8 mouse cellular contexts compared by ENCODE assay signal in the genomic region with DNA sequence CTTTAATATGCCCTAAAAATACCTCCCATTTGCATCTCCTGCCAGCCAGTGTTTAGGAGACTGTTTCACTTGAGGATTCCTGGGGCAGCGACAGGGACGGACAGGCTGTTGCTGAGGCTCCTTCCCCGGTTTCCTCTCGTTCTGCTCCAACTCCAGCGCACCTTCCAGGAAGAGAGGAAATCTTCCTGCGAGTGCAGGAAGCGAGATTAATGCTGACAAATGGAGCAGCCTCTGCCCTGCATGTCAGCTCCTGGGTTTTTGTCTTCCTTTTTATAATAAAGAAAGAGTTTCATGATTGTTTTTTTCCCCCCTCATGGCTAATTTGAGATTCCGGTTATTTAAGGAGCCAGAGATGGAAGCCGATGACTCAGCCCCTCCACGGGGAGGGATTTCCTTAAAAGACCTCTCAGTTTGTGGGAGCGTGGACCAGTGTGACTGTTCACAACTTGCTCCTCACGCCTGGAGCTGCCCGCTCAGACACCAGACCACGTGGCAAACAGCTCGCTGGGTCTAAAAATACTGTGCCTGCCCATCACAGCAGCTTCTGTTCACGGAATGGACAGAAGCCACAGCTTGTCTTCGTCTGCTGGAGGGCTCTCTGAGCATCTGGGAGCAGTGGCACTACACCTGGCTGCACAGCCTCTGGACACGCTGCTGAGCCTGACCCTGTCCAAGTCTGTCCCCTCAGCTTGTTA. TPM values are rescaled to one million over a fixed set of nuclear protein-coding genes. Genes with fewer than 3 reads are reported as not detected.
A peak's percentile ranks its signal among the peaks of the same experiment; 100 is the strongest.
DNase-seq lines count a peak whose midpoint lies in the region; ATAC-seq and TF ChIP-seq lines count a peak whose summit lies in the region.

No protein-coding gene starts in this region.

- WGBS in liver, adult 2 months = 67% methylated on average over 18 of the region's 18 CpGs
- 58% methylated on average over 18 of the region's 18 CpGs for WGBS in embryonic facial prominence, embryonic 12.5 days
- 28% methylated on average over 18 of the region's 18 CpGs for WGBS in heart, embryonic 12.5 days
- WGBS in kidney, embryonic 16.5 days = 31% methylated on average over 18 of the region's 18 CpGs
- WGBS in limb, embryonic 15.5 days = 43% methylated on average over 18 of the region's 18 CpGs
- WGBS in stomach, embryonic 16.5 days = 39% methylated on average over 18 of the region's 18 CpGs

- H3K9ac ChIP-seq in liver, adult 2 months (ENCODE audit: low read depth, low read length) = no peak overlapping the region
- H3K9ac ChIP-seq in embryonic facial prominence, embryonic 12.5 days = no peak overlapping the region
- H3K9ac ChIP-seq in heart, embryonic 12.5 days = no peak overlapping the region
- H3K9ac ChIP-seq in kidney, embryonic 16.5 days (replicated peaks; ENCODE audit: low read length) = peak overlapping the region; percentile 37; the same call in 1 of the 2 replicates
- no peak overlapping the region for H3K9ac ChIP-seq in limb, embryonic 15.5 days
- H3K9ac ChIP-seq in stomach, embryonic 16.5 days (ENCODE audit: low read length) = peak overlapping the region; percentile 29

- no peaks in the 10 kb centered on the region for H3K9me3 ChIP-seq in embryonic facial prominence, embryonic 12.5 days
- H3K9me3 ChIP-seq in heart, embryonic 12.5 days (replicated peaks) = no peaks in the 10 kb centered on the region
- H3K9me3 ChIP-seq in kidney, embryonic 16.5 days (ENCODE audit: low read length) = no peaks in the 10 kb centered on the region
- no peaks in the 10 kb centered on the region for H3K9me3 ChIP-seq in limb, embryonic 15.5 days
- no peaks in the 10 kb centered on the region for H3K9me3 ChIP-seq in stomach, embryonic 16.5 days (replicated peaks; ENCODE audit: control insufficient read depth, low read length)

- H3K27ac ChIP-seq in liver, adult 2 months (replicated peaks; ENCODE audit: insufficient read depth, low read depth, low read length) = peak overlapping the region; percentile 24
- no peak overlapping the region for H3K27ac ChIP-seq in embryonic facial prominence, embryonic 12.5 days
- H3K27ac ChIP-seq in heart, embryonic 12.5 days (ENCODE audit: poor library complexity, severe bottlenecking) = peak overlapping the region; percentile 49
- H3K27ac ChIP-seq in kidney, embryonic 16.5 days (ENCODE audit: low read length) = peak overlapping the region; percentile 56
- H3K27ac ChIP-seq in limb, embryonic 15.5 days = peak overlapping the region; percentile 54
- peak overlapping the region; percentile 69 for H3K27ac ChIP-seq in stomach, embryonic 16.5 days (ENCODE audit: low read length)

- ATAC-seq in embryonic facial prominence, embryonic 12.5 days (ENCODE audit: insufficient number of reproducible peaks, insufficient read depth, low FRiP score, low TSS enrichment) = no peak
- 0 out of 2 replicates have a peak, but pooled peaks have one; percentile 42 for ATAC-seq in heart, embryonic 12.5 days (ENCODE audit: insufficient number of reproducible peaks, low FRiP score)
- peak; percentile 75 for ATAC-seq in kidney, embryonic 16.5 days (ENCODE audit: low FRiP score, low TSS enrichment)
- ATAC-seq in limb, embryonic 15.5 days (ENCODE audit: insufficient number of reproducible peaks, low FRiP score, low TSS enrichment, low read depth) = no peak
- ATAC-seq in stomach, embryonic 16.5 days (ENCODE audit: insufficient read depth, low FRiP score) = peak; percentile 65

- no peak for TF ChIP-seq CTCF in liver, adult 2 months (IDR thresholded peaks at IDR 0.05; ENCODE audit: low read depth, low read length)

- no peak for DNase-seq in liver, adult 2 months (ENCODE audit: extremely low read depth, low read depth, low spot score)
- DNase-seq in liver = no peak
- no peak for DNase-seq in embryo, embryonic 9.5 days (ENCODE audit: extremely low spot score)

- H3K79me2 ChIP-seq in liver, adult 2 months (ENCODE audit: control insufficient read depth, insufficient read depth, low read length) = no peaks in the 10 kb centered on the region

- H3K4me1 ChIP-seq in liver, adult 2 months (ENCODE audit: control insufficient read depth, insufficient read depth, low read length) = no peaks in the 10 kb centered on the region
- H3K4me1 ChIP-seq in embryonic facial prominence, embryonic 12.5 days = no peaks in the 10 kb centered on the region; the same call in 1 of the 2 replicates
- H3K4me1 ChIP-seq in heart, embryonic 12.5 days (replicated peaks) = peaks cover 18% of the 10 kb centered on the region
- peaks cover 5% of the 10 kb centered on the region; the same call in 1 of the 2 replicates for H3K4me1 ChIP-seq in kidney, embryonic 16.5 days (ENCODE audit: insufficient read depth, low read length)
- H3K4me1 ChIP-seq in limb, embryonic 15.5 days = peaks cover 8% of the 10 kb centered on the region
- peaks cover 10% of the 10 kb centered on the region for H3K4me1 ChIP-seq in stomach, embryonic 16.5 days (ENCODE audit: control insufficient read depth, insufficient read depth, low read length)

- 0 out of 2 replicates have a peak overlapping the region, but pooled peaks have one; percentile 14 for H3K4me2 ChIP-seq in embryonic facial prominence, embryonic 12.5 days (replicated peaks)
- H3K4me2 ChIP-seq in heart, embryonic 12.5 days = peak overlapping the region; percentile 27
- peak overlapping the region; percentile 26 for H3K4me2 ChIP-seq in kidney, embryonic 16.5 days (replicated peaks; ENCODE audit: low read depth, low read length)
- peak overlapping the region; percentile 26 for H3K4me2 ChIP-seq in limb, embryonic 15.5 days
- H3K4me2 ChIP-seq in stomach, embryonic 16.5 days (ENCODE audit: low read depth, low read length) = peak overlapping the region; percentile 34

- no peaks in the 10 kb centered on the region for H3K27me3 ChIP-seq in liver, adult 2 months (ENCODE audit: control insufficient read depth, insufficient read depth, low read length)
- no peaks in the 10 kb centered on the region for H3K27me3 ChIP-seq in embryonic facial prominence, embryonic 12.5 days
- H3K27me3 ChIP-seq in heart, embryonic 12.5 days (replicated peaks) = no peaks in the 10 kb centered on the region
- no peaks in the 10 kb centered on the region for H3K27me3 ChIP-seq in kidney, embryonic 16.5 days (ENCODE audit: insufficient read depth, low read length)
- no peaks in the 10 kb centered on the region for H3K27me3 ChIP-seq in limb, embryonic 15.5 days
- no peaks in the 10 kb centered on the region; the same call in 1 of the 2 replicates for H3K27me3 ChIP-seq in stomach, embryonic 16.5 days (ENCODE audit: control insufficient read depth, insufficient read depth, low read length)

- H3K36me3 ChIP-seq in liver, adult 2 months (ENCODE audit: control insufficient read depth, insufficient read depth, low read length) = no peaks in the 10 kb centered on the region
- no peaks in the 10 kb centered on the region for H3K36me3 ChIP-seq in embryonic facial prominence, embryonic 12.5 days
- no peaks in the 10 kb centered on the region for H3K36me3 ChIP-seq in heart, embryonic 12.5 days
- H3K36me3 ChIP-seq in kidney, embryonic 16.5 days (ENCODE audit: insufficient read depth, low read length) = no peaks in the 10 kb centered on the region
- no peaks in the 10 kb centered on the region for H3K36me3 ChIP-seq in limb, embryonic 15.5 days
- H3K36me3 ChIP-seq in stomach, embryonic 16.5 days (ENCODE audit: control insufficient read depth, insufficient read depth, low read length) = no peaks in the 10 kb centered on the region

- H3K4me3 ChIP-seq in liver, adult 2 months (ENCODE audit: insufficient read depth, low read depth, low read length) = no peak overlapping the region
- no peak overlapping the region for H3K4me3 ChIP-seq in embryonic facial prominence, embryonic 12.5 days
- no peak overlapping the region for H3K4me3 ChIP-seq in heart, embryonic 12.5 days
- H3K4me3 ChIP-seq in kidney, embryonic 16.5 days (ENCODE audit: low read length) = no peak overlapping the region
- H3K4me3 ChIP-seq in limb, embryonic 15.5 days = no peak overlapping the region
- no peak overlapping the region for H3K4me3 ChIP-seq in stomach, embryonic 16.5 days (replicated peaks; ENCODE audit: low read length)

- TF ChIP-seq POLR2A in liver, adult 2 months (IDR thresholded peaks at IDR 0.05; ENCODE audit: extremely low read depth, insufficient read depth, low read length) = no peak

RNA-seq across cellular contexts. Expression of gene Adarb1, which starts 16.5 kb away (rescaled TPM):
- total RNA-seq in liver, adult 2 months (2014; rRNA removed) = 10.4 and 12.2 TPM in 2 replicates
- polyA plus RNA-seq in liver, adult 2 months (2012; rRNA removed) = 4.6 TPM in 2 replicates
- 6.6 and 8.2 TPM in 2 replicates for polyA plus RNA-seq in embryonic facial prominence, embryonic 12.5 days (2016; fragmentation: Nextera tagmentation; extraction: Ambion mirVana)
- polyA plus RNA-seq in heart, embryonic 12.5 days (2016; fragmentation: Nextera tagmentation; extraction: Ambion mirVana) = 13.3 and 14.2 TPM in 2 replicates
- polyA plus RNA-seq in kidney, embryonic 16.5 days (2015; fragmentation: Nextera tagmentation; extraction: Ambion mirVana) = 7.9 and 8.7 TPM in 2 replicates
- polyA plus RNA-seq in limb, embryonic 15.5 days (2015; fragmentation: Nextera tagmentation; extraction: Ambion mirVana) = 4.4 and 4.8 TPM in 2 replicates
- polyA plus RNA-seq in stomach, embryonic 16.5 days (2015; fragmentation: Nextera tagmentation; extraction: Ambion mirVana) = 6.3 and 8.4 TPM in 2 replicates

Comparison
In these comparisons a context has a peak if more than half of its experiments do, and no peak if none do; other contexts are left out.
1. H3K9ac ChIP-seq: peak in kidney, embryonic 16.5 days (single experiment) and stomach, embryonic 16.5 days (single experiment); none in liver, adult 2 months (single experiment), embryonic facial prominence, embryonic 12.5 days (single experiment), heart, embryonic 12.5 days (single experiment) and limb, embryonic 15.5 days (single experiment).
2. ATAC-seq: peak in heart, embryonic 12.5 days (single experiment), kidney, embryonic 16.5 days (single experiment) and stomach, embryonic 16.5 days (single experiment); none in embryonic facial prominence, embryonic 12.5 days (single experiment) and limb, embryonic 15.5 days (single experiment).
3. Peak in every context shown above with its lines, with median percentiles within 50 percentile points of each other: H3K4me2 ChIP-seq.